Mouse (Mus musculus) stomach, postnatal 0 days (tissue): ENCODE measurements around the gene Nfe2l2. TPM values are rescaled to one million over a fixed set of nuclear protein-coding genes. Genes with fewer than 3 reads are reported as not detected.
A peak's percentile ranks its signal among the peaks of the same experiment; 100 is the strongest.

Experiments used
- ATAC-seq: fragments of 200-750 bp; cut with Nextera tagmentation; 2 replicates; pipeline ENCODE4 v1.8.0; 2017; ENCODE audit not compliant: low FRiP score, low TSS enrichment
- DNase-seq: peaks from one replicate; pipeline ENCODE4 v3.0.0-alpha.2; 2016; ENCODE audit warnings: low spot score
- H3K27ac ChIP-seq: fragments of 300-500 bp; sonication (generic); replicated peaks from 2 replicates; pipeline ENCODE4 v1.5.1; 2014; ENCODE audit warnings: mild to moderate bottlenecking, control low read depth
- H3K27me3 ChIP-seq: fragments of 300-500 bp; sonication (generic); 2 replicates; pipeline ENCODE4 v1.6.1; 2014; ENCODE audit warnings: low read length; ENCODE audit not compliant: control insufficient read depth, insufficient read depth
- H3K36me3 ChIP-seq: fragments of 300-500 bp; sonication (generic); 2 replicates; pipeline ENCODE4 v1.6.1; 2014; ENCODE audit warnings: low read length, mixed read lengths; ENCODE audit not compliant: control insufficient read depth, insufficient read depth
- H3K4me1 ChIP-seq: fragments of 300-500 bp; sonication (generic); replicated peaks from 2 replicates; pipeline ENCODE4 v1.6.1; 2014; ENCODE audit warnings: antibody characterized with exemption; ENCODE audit not compliant: control insufficient read depth, insufficient read depth
- H3K4me2 ChIP-seq: fragments of 300-500 bp; sonication (generic); replicated peaks from 2 replicates; pipeline ENCODE4 v1.6.1; 2014; ENCODE audit warnings: low read depth, mild to moderate bottlenecking, control low read depth, moderate library complexity
- H3K4me3 ChIP-seq: fragments of 300-500 bp; sonication (generic); 2 replicates; pipeline ENCODE4 v1.5.1; 2014; ENCODE audit warnings: low read depth, low read length, control low read depth
- H3K9ac ChIP-seq: fragments of 300-500 bp; sonication (generic); 2 replicates; pipeline ENCODE4 v1.6.1; 2014; ENCODE audit warnings: mild to moderate bottlenecking, low read length, control low read depth, mixed read lengths
- H3K9me3 ChIP-seq: fragments of 300-500 bp; sonication (generic); 2 replicates; pipeline ENCODE4 v1.6.1; 2016; ENCODE audit warnings: low read length; ENCODE audit not compliant: control insufficient read depth
- CTCF ChIP-seq: IDR thresholded peaks from 2 replicates; pipeline ENCODE4 v1.5.1; 2016; ENCODE audit warnings: antibody characterized with exemption, low read depth, mild to moderate bottlenecking, moderate library complexity
- EP300 ChIP-seq: optimal IDR thresholded peaks from 2 replicates; pipeline ENCODE3; 2016; ENCODE audit warnings: antibody characterized with exemption
- WGBS: fragments of 180-500 bp; shearing (Covaris S2); extraction: QIAGEN DNeasy Blood & Tissue Kit; methylation state at CpG from one replicate; pipeline ENCODE4 v1.1.7; 2014; 5-methylcytosine and 5-hydroxymethylcytosine counted together
- microRNA-seq: library from miRNA; unstranded; fragments of <30 nt; microRNA quantifications from one replicate; pipeline ENCODE4, GENCODE M21; 2016
- polyA plus RNA-seq: library from polyadenylated mRNA; unstranded; fragments of >200 nt; fragmentation: Nextera tagmentation; extraction: Ambion mirVana; gene quantifications from 2 replicates; pipeline ENCODE4 v1.2.1, GENCODE M21; 2015

The Nfe2l2 gene
- polyA plus RNA-seq, 1 experiment from 2014 or later: 125 TPM

DNA sequence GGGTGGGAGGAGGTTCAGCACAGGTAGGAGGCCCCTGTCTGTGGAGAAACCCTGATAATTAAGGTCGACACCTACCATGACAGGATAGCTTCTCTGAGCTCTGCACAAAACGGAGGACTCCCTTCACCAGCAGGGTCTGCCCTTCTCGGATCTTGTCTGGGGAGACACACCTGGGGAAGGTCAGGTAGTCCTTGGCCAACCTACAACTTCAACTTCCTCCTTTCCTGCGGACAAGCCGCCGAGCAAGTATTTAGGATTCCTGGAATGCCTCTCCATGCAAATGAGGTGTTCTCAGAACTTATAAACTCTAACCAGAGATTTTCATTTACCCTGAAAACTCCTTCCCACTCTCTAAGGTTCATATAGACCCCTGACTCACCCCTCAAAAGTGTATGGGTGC is 71.1 kb downstream of the Nfe2l2 start:
- ATAC-seq (peak; percentile 59), DNase-seq (peak; percentile 46)
- H3K27ac ChIP-seq: peak overlapping the region; percentile 75
- 49% methylated on average over 6 of the region's 6 CpGs for WGBS
- H3K4me1 ChIP-seq: peaks cover 2% of the 10 kb centered on the region; the same call in 1 of the 2 replicates
- H3K4me2 ChIP-seq: no peak overlapping the region
- TF ChIP-seq EP300: no peak
- TF ChIP-seq CTCF: no peak
- H3K9me3 ChIP-seq: no peaks in the 10 kb centered on the region
- H3K4me3 ChIP-seq: no peak overlapping the region
- no peak overlapping the region for H3K9ac ChIP-seq
- no peaks in the 10 kb centered on the region for H3K27me3 ChIP-seq
- H3K36me3 ChIP-seq: no peaks in the 10 kb centered on the region

- no peaks in the 10 kb centered on the region for H3K9me3 ChIP-seq
- H3K4me2 ChIP-seq: no peak overlapping the region; the same call in 1 of the 2 replicates
- ATAC-seq (peak; percentile 75), DNase-seq (peak; percentile 52)
- peak overlapping the region; percentile 75 for H3K27ac ChIP-seq
- WGBS: 62% methylated on average over 12 of the region's 12 CpGs
- H3K36me3 ChIP-seq: no peaks in the 10 kb centered on the region
- no peaks in the 10 kb centered on the region for H3K27me3 ChIP-seq
- TF ChIP-seq CTCF (no peak), EP300 (no peak)
- H3K4me1 ChIP-seq: peaks cover 2% of the 10 kb centered on the region; the same call in 1 of the 2 replicates
- no peak overlapping the region for H3K9ac ChIP-seq
- no peak overlapping the region for H3K4me3 ChIP-seq
Measured at GRCm38 (mm10) chr2:75632721-75633181, 71.7 kb downstream of the Nfe2l2 start.

DNA sequence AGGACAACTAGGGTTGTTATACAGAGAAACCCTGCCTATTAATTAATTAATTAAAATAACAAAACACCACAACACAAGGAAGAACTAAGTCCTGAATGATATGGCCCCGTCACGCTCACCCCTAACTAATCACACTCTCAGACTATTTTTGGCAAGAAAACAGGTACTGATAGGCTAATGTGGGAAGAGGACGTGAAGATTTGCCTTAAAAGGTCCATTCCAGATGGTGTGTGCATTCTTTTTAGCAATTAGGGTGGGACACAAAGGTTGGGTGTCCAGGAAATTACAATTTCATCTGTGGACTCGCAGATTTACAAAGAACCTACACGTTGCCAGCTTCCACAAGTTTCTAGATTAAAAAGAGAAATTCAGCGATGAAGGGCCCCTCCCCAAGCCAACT is 72.4 kb downstream of the Nfe2l2 start:
- Histone ChIP-seq H3K4me3 (no peak overlapping the region), H3K4me1 (peaks cover 2% of the 10 kb centered on the region; the same call in 1 of the 2 replicates), H3K4me2 (no peak overlapping the region), H3K36me3 (no peaks in the 10 kb centered on the region), H3K9me3 (no peaks in the 10 kb centered on the region), H3K27me3 (no peaks in the 10 kb centered on the region), H3K27ac (peak overlapping the region; percentile 45; the same call in 1 of the 2 replicates), H3K9ac (no peak overlapping the region)
- WGBS: 65% methylated on average over 6 of the region's 6 CpGs
- ATAC-seq (no peak), DNase-seq (no peak)
- TF ChIP-seq EP300 (no peak), CTCF (no peak)

- ATAC-seq (no peak), DNase-seq (no peak)
- 38% methylated on average over 6 of the region's 6 CpGs for WGBS
- TF ChIP-seq EP300: no peak
- H3K4me1 ChIP-seq: peaks cover 2% of the 10 kb centered on the region; the same call in 1 of the 2 replicates
- H3K27ac ChIP-seq: no peak overlapping the region
- H3K4me2 ChIP-seq: no peak overlapping the region
- H3K4me3 ChIP-seq: no peak overlapping the region
- no peak overlapping the region for H3K9ac ChIP-seq
- no peaks in the 10 kb centered on the region for H3K9me3 ChIP-seq
- no peaks in the 10 kb centered on the region for H3K27me3 ChIP-seq
- no peaks in the 10 kb centered on the region for H3K36me3 ChIP-seq
Measured at GRCm38 (mm10) chr2:75631421-75631820, 73.0 kb downstream of the Nfe2l2 start.

DNA sequence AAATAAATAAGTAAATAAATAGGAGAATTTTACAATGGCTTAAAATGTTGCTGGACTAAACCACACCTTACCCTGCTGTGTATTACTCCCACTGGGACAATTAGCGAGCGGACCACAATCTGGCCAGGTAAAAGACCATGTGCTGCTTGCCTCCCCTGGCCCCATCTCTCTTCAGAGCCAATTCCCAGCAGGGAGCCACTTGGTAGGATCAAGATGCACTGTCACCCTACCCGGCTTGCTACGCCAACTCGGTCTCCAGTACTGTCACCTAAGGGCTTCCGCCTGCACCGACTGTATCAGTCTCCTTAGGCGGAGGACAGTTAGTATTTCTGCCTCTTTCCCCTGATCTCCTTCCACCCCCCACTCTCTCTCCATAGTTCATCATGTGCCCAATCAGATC is 76.0 kb downstream of the Nfe2l2 start:
- ATAC-seq (no peak), DNase-seq (no peak)
- no peak overlapping the region for H3K4me3 ChIP-seq
- no peak overlapping the region for H3K4me2 ChIP-seq
- TF ChIP-seq EP300: no peak
- TF ChIP-seq CTCF: no peak
- H3K4me1 ChIP-seq: no peaks in the 10 kb centered on the region
- H3K9ac ChIP-seq: no peak overlapping the region
- WGBS: 91% methylated on average over 8 of the region's 8 CpGs
- no peaks in the 10 kb centered on the region for H3K36me3 ChIP-seq
- H3K27me3 ChIP-seq: no peaks in the 10 kb centered on the region
- H3K27ac ChIP-seq: no peak overlapping the region
- H3K9me3 ChIP-seq: no peaks in the 10 kb centered on the region

- no peak overlapping the region for H3K4me2 ChIP-seq
- H3K4me3 ChIP-seq: no peak overlapping the region
- H3K4me1 ChIP-seq: no peaks in the 10 kb centered on the region; the same call in 1 of the 2 replicates
- WGBS: 62% methylated on average over 6 of the region's 6 CpGs
- H3K9me3 ChIP-seq: no peaks in the 10 kb centered on the region
- no peak for DNase-seq
- TF ChIP-seq EP300 (no peak), CTCF (no peak)
- no peaks in the 10 kb centered on the region for H3K36me3 ChIP-seq
- H3K9ac ChIP-seq: no peak overlapping the region
- ATAC-seq: no peak
- no peak overlapping the region for H3K27ac ChIP-seq
- H3K27me3 ChIP-seq: no peaks in the 10 kb centered on the region
Measured at GRCm38 (mm10) chr2:75626597-75627440, 77.6 kb downstream of the Nfe2l2 start.

Small RNA genes within 50 kb of the gene (microRNA-seq; reads per million reads assigned to microRNA genes)
- not detected for gene Gm24574

Other genes with a start within 250 kb of the Nfe2l2 start
- gene Hnrnpa3, start 45.4 kb downstream of the Nfe2l2 start, polyA plus RNA-seq: 116 and 127 TPM in 2 replicates
- gene Agps, start 127.5 kb upstream of the Nfe2l2 start, polyA plus RNA-seq: 11.8 and 12.4 TPM in 2 replicates
- gene Ttc30b, start 233.9 kb upstream of the Nfe2l2 start, polyA plus RNA-seq: 10.3 and 10.6 TPM in 2 replicates